Mouse (Mus musculus) limb, embryonic 13.5 days (tissue): ENCODE results near the gene Abcc2. TPM values are rescaled to one million over a fixed set of nuclear protein-coding genes. Genes with fewer than 3 reads are reported as not detected.
A peak's percentile ranks its signal among the peaks of the same experiment; 100 is the strongest.

ENCODE experiments used
- ATAC-seq: fragments of 200-750 bp; cut with Nextera tagmentation; 2 replicates; pipeline ENCODE4 v1.8.0; 2017; ENCODE audit warnings: low read depth, moderate number of reproducible peaks, moderate TSS enrichment; ENCODE audit not compliant: low FRiP score
- H3K27ac ChIP-seq: fragments of 300-500 bp; sonication (generic); 2 replicates; pipeline ENCODE4 v1.5.1; 2015; ENCODE audit warnings: inconsistent platforms, mild to moderate bottlenecking, moderate library complexity
- H3K27me3 ChIP-seq: fragments of 300-500 bp; sonication (generic); 2 replicates; pipeline ENCODE4 v1.6.1; 2015; ENCODE audit warnings: mild to moderate bottlenecking, inconsistent platforms
- H3K36me3 ChIP-seq: fragments of 300-500 bp; sonication (generic); 2 replicates; pipeline ENCODE4 v1.6.1; 2015; ENCODE audit warnings: inconsistent platforms, mild to moderate bottlenecking, moderate library complexity
- H3K4me1 ChIP-seq: fragments of 300-500 bp; sonication (generic); 2 replicates; pipeline ENCODE4 v1.6.1; 2015; ENCODE audit warnings: inconsistent platforms
- H3K4me2 ChIP-seq: fragments of 300-500 bp; sonication (generic); replicated peaks from 2 replicates; pipeline ENCODE4 v1.6.1; 2015; ENCODE audit warnings: inconsistent platforms, mild to moderate bottlenecking, moderate library complexity
- H3K4me3 ChIP-seq: fragments of 300-500 bp; sonication (generic); 2 replicates; pipeline ENCODE4 v1.5.1; 2015; ENCODE audit warnings: moderate library complexity, mild to moderate bottlenecking, inconsistent platforms
- H3K9ac ChIP-seq: fragments of 300-500 bp; sonication (generic); 2 replicates; pipeline ENCODE4 v1.6.1; 2015; ENCODE audit warnings: mild to moderate bottlenecking, inconsistent platforms
- H3K9me3 ChIP-seq: fragments of 300-500 bp; sonication (generic); 2 replicates; pipeline ENCODE4 v1.6.1; 2016; ENCODE audit warnings: inconsistent platforms
- WGBS: fragments of 180-500 bp; shearing (Covaris S2); methylation state at CpG from one replicate; pipeline ENCODE4 v1.1.7; 2015; 5-methylcytosine and 5-hydroxymethylcytosine counted together
- polyA plus RNA-seq: library from polyadenylated mRNA; unstranded; fragments of >200 nt; fragmentation: Nextera tagmentation; extraction: Ambion mirVana; gene quantifications from 2 replicates; pipeline ENCODE4 v1.2.1, GENCODE M21; 2015

Abcc2 gene
- polyA plus RNA-seq, 1 experiment from 2014 or later, result 0.09 TPM

DNA sequence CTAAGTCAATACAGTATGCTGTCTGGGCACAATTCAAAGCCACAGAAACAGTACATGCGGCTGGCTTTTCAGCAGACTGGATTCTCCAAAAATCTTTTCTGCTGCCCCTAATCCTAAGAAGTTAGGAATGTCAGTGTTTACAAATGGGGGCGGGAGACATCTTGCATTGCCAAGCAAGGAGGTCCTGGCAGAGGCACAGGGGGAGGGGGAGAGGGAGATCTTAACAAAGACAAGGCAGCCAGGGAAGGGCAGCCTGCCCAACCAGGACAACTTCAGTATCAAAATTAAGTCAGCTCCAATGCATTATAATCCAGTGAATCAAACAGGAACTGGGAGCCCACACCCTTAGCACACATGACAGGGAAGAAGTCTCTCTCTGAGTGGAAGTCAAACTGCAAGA lies 94.0 kb downstream of the Abcc2 start:
- no peak for ATAC-seq
- Histone ChIP-seq H3K4me2 (no peak overlapping the region), H3K4me1 (peaks cover 44% of the 10 kb centered on the region), H3K9ac (no peak overlapping the region), H3K9me3 (no peaks in the 10 kb centered on the region), H3K36me3 (peaks cover 42% of the 10 kb centered on the region), H3K27ac (no peak overlapping the region), H3K27me3 (no peaks in the 10 kb centered on the region), H3K4me3 (no peak overlapping the region)
- WGBS, result 48% methylated on average over 2 of the region's 2 CpGs

DNA sequence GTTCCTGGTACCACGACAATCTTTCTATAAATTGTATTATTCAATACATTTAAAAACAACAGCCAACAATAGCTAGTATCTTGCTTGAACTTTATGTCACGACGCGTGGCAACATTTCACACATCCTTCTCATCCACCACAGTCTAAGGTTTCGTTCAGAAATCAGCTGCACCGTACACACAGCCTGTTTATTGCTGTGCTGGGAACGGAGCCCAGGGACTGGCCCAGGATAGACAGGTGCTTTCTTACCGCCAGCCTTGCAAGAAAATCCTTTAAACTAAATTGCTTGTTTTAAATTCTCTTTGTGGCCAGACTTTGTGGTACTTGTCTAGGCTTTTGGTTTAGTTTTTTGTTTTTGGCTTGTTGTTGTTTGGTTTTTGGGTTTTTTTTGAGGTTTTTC lies 95.4 kb downstream of the Abcc2 start:
- no peak overlapping the region for H3K4me3 ChIP-seq
- peaks cover 31% of the 10 kb centered on the region for H3K36me3 ChIP-seq
- H3K27me3 ChIP-seq, result no peaks in the 10 kb centered on the region
- 55% methylated on average over 8 of the region's 8 CpGs for WGBS
- H3K4me2 ChIP-seq, result peak overlapping the region; percentile 76
- H3K9ac ChIP-seq, result no peak overlapping the region
- peaks cover 45% of the 10 kb centered on the region for H3K4me1 ChIP-seq
- H3K9me3 ChIP-seq, result no peaks in the 10 kb centered on the region
- no peak for ATAC-seq
- no peak overlapping the region for H3K27ac ChIP-seq

DNA sequence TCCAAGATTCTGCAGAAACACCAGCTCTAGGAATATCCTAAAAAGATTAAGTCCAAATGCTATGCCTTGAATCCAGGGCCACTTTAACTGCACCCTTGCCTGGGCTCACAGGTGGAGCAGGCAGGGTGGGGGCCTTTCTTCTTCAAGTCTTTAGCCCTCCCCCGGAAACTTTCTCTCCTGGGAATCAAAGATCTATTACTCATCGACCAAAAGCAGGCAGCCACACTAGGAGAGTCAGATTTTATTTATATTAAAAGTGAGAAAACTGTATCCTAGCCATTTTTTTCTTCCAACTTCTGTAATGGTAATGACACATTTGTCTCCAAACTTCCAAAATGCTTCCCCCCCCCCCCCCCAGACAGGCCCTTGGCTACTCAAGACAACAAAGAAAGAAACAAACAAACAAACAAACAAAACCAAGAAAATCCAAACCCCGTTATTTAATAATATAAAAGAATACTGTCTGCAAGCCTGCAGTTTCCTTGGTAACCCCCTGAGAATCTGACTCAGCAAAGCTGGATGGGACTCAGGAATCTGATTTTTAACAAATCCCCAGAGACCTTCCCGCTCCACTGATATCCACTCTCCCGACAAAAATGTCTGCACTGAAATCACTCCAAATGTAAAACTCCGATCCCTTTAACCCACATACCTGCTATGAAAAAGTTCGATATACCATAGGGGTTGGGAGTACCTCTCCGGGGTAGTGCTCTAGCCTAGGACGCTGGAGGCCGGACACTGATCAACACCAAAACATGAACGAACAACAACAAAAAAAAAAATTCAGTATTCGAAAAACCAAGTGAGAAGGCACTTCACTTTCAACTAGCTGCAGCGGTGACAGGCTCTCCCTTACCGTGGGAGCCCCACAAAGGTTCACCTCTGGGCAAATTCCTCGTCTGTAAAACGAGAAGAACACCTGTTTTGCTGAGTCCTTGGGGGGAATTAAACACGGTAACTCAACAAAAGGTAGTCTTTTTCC lies 96.4 kb downstream of the Abcc2 start:
- peak overlapping the region; percentile 84 for H3K9ac ChIP-seq
- WGBS, result 6% methylated on average over 17 of the region's 17 CpGs
- no peaks in the 10 kb centered on the region for H3K27me3 ChIP-seq
- peak overlapping the region; percentile 75 for H3K4me3 ChIP-seq
- peaks cover 53% of the 10 kb centered on the region for H3K4me1 ChIP-seq
- H3K27ac ChIP-seq, result peak overlapping the region; percentile 97
- peak overlapping the region; percentile 76 for H3K4me2 ChIP-seq
- no peaks in the 10 kb centered on the region for H3K9me3 ChIP-seq
- peaks cover 20% of the 10 kb centered on the region for H3K36me3 ChIP-seq
- ATAC-seq, result no peak

GRCm38 (mm10) chr19:43879401-43880212 lies 97.6 kb downstream of the Abcc2 start:
- Histone ChIP-seq H3K27me3 (no peaks in the 10 kb centered on the region), H3K36me3 (peaks cover 9% of the 10 kb centered on the region), H3K4me2 (peak overlapping the region; percentile 76), H3K27ac (peak overlapping the region; percentile 97), H3K9ac (peak overlapping the region; percentile 84), H3K9me3 (no peaks in the 10 kb centered on the region), H3K4me3 (peak overlapping the region; percentile 75), H3K4me1 (peaks cover 62% of the 10 kb centered on the region)
- under 1% methylated on average over 41 of the region's 41 CpGs for WGBS
- ATAC-seq, result peak; percentile 90

DNA sequence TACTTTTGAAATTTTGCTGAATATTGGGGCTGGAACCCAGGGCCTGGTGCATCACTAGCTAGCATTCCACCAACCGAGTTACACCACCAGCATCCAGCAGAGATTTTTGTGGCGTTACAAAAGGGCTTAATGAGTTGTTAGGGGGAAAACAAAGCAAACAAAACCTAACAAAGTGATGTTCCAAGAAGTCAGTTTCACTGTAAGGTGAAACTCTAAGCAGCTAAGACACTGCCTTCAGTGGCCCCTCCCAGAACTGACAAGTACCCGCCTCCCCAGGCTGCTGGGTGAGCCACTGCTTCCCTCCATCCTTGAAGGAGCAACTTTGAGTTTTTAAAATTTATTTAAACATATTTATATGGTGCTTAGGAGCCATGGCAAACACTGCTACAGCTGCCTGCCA lies 98.4 kb downstream of the Abcc2 start:
- Histone ChIP-seq H3K4me1 (peaks cover 62% of the 10 kb centered on the region), H3K9me3 (no peaks in the 10 kb centered on the region), H3K27ac (peak overlapping the region; percentile 97; the same call in 1 of the 2 replicates), H3K4me3 (0 out of 2 replicates have a peak overlapping the region, but pooled peaks have one; percentile 75), H3K4me2 (peak overlapping the region; percentile 76), H3K9ac (no peak overlapping the region), H3K27me3 (no peaks in the 10 kb centered on the region), H3K36me3 (0 out of 2 replicates have a peak, but pooled peaks cover 2% of the 10 kb centered on the region)
- no peak for ATAC-seq
- WGBS, result 20% methylated on average over 3 of the region's 3 CpGs

- Histone ChIP-seq H3K9me3 (no peaks in the 10 kb centered on the region), H3K27me3 (no peaks in the 10 kb centered on the region), H3K4me1 (peaks cover 54% of the 10 kb centered on the region), H3K4me2 (no peak overlapping the region), H3K36me3 (0 out of 2 replicates have a peak, but pooled peaks cover 2% of the 10 kb centered on the region), H3K4me3 (no peak overlapping the region), H3K9ac (no peak overlapping the region), H3K27ac (no peak overlapping the region)
- 83% methylated on average over 7 of the region's 7 CpGs for WGBS
- ATAC-seq, result no peak
These were observed 99.6 kb downstream of the Abcc2 start for GRCm38 (mm10) chr19:43881615-43882014.

DNA sequence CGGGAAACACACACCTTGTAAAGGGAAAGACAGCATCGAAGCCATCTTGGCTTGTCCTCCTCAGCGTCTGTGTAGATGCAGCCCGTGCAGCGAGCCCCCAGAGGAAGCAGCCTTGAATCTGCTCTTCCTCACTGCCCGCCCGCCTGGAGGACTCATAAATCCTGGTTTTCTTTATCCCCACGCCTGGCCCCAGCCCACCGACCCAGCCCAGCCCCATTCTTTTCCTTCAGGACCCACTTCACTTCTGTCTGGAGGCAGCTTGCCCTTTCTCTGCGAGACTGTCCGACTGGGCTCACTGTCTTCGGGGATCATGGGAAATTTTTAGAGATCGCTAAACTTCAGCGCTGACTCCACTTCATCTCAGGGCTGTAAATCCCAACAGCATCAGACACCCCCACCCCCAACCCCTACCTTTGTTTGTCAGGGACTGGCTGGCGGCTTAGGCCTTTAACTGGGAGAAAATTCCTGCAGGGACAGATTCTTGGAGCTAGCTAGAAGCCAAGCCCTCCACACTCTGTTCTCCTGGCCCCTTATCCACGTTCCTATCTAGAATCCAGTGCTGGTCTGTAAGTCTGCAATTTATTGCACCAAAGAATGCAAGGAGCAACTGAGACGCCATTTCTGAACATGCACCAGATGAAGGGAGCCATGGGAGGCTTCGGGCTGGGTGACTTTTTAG lies 101.0 kb downstream of the Abcc2 start:
- H3K27ac ChIP-seq, result peak overlapping the region; percentile 75
- no peak for ATAC-seq
- peaks cover 41% of the 10 kb centered on the region for H3K4me1 ChIP-seq
- H3K36me3 ChIP-seq, result 0 out of 2 replicates have a peak, but pooled peaks cover 2% of the 10 kb centered on the region
- 16% methylated on average over 18 of the region's 18 CpGs for WGBS
- H3K27me3 ChIP-seq, result no peaks in the 10 kb centered on the region
- H3K9ac ChIP-seq, result peak overlapping the region; percentile 55; the same call in 1 of the 2 replicates
- 0 out of 2 replicates have a peak overlapping the region, but pooled peaks have one; percentile 11 for H3K4me3 ChIP-seq
- H3K9me3 ChIP-seq, result no peaks in the 10 kb centered on the region
- H3K4me2 ChIP-seq, result peak overlapping the region; percentile 48

GRCm38 (mm10) chr19:43884668-43885498 lies 102.9 kb downstream of the Abcc2 start:
- H3K9ac ChIP-seq, result no peak overlapping the region
- H3K27me3 ChIP-seq, result no peaks in the 10 kb centered on the region
- no peak overlapping the region for H3K4me3 ChIP-seq
- H3K27ac ChIP-seq, result no peak overlapping the region
- H3K36me3 ChIP-seq, result peaks cover 8% of the 10 kb centered on the region; the same call in 1 of the 2 replicates
- ATAC-seq, result no peak
- H3K4me1 ChIP-seq, result peaks cover 29% of the 10 kb centered on the region
- WGBS, result 69% methylated on average over 13 of the region's 13 CpGs
- H3K9me3 ChIP-seq, result no peaks in the 10 kb centered on the region
- no peak overlapping the region for H3K4me2 ChIP-seq

DNA sequence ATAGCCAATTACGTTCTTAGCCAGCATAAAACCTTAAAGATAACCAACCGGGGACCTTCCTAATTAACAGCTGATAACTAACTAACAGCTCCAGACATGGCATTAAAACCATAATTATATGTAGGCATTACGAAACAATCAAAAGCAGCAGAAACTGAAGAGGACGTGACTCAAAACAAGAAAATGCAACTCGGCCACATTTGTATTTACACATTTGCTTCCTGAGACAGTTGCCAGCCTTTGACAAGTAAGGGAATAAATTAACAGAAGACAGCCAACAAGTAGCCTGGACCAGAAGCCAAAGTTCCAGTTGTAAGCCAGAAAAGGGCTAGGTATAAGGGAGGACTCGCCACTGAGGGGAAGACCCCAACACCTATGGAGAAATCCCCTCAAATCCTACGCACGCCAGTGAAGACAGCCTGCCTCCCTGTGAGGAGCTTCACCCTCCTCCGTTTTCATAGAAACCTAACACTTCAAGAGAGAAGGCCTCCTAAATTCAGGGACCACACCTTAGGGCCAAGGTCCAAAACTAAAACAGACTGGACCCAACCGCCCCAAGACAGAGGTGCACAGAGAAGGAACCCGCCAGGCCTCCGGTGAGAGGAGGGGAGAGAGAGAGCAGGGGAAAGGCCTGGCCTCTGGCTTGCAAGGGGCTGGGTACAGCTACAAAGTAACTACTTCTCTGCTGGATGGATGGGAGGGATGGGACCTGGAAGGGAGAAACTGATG lies 104.5 kb downstream of the Abcc2 start:
- Histone ChIP-seq H3K36me3 (peaks cover 14% of the 10 kb centered on the region; the same call in 1 of the 2 replicates), H3K27ac (no peak overlapping the region), H3K27me3 (no peaks in the 10 kb centered on the region), H3K4me1 (peaks cover 17% of the 10 kb centered on the region), H3K4me2 (peak overlapping the region; percentile 34), H3K4me3 (no peak overlapping the region), H3K9me3 (no peaks in the 10 kb centered on the region), H3K9ac (0 out of 2 replicates have a peak overlapping the region, but pooled peaks have one; percentile 8)
- no peak for ATAC-seq
- 71% methylated on average over 12 of the region's 12 CpGs for WGBS

DNA sequence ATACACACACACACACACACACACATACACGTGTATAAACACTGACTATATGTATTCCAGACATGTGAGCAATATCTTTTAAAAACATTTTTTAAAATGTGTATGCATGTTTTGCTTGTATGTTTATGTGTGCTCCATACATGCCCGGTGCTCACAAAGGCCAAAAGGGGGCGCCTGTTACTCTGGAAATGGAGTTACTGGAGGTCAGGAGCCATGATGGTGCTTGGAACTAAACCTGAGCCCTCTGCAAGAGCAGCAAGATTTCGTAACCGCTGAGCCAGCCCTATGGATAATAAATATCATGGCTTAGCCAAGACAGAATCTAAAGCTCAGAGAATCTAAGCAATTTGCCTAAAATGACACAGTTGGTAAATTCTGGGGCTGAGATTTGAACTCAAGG lies 105.2 kb downstream of the Abcc2 start:
- peaks cover 17% of the 10 kb centered on the region for H3K4me1 ChIP-seq
- ATAC-seq, result no peak
- H3K9ac ChIP-seq, result no peak overlapping the region
- no peak overlapping the region for H3K4me3 ChIP-seq
- peak overlapping the region; percentile 34; the same call in 1 of the 2 replicates for H3K4me2 ChIP-seq
- no peak overlapping the region for H3K27ac ChIP-seq
- WGBS, result 84% methylated on average over 5 of the region's 5 CpGs
- no peaks in the 10 kb centered on the region for H3K27me3 ChIP-seq
- H3K9me3 ChIP-seq, result no peaks in the 10 kb centered on the region
- H3K36me3 ChIP-seq, result peaks cover 13% of the 10 kb centered on the region; the same call in 1 of the 2 replicates
